Mouse (Mus musculus): ENCODE measurements around the gene Coro1b.
"Not testable (repeated sequence)": the region's sequence is repeated elsewhere in the genome, so short reads cannot be mapped to it uniquely, and the experiment has no call there.

The Coro1b gene

DNA sequence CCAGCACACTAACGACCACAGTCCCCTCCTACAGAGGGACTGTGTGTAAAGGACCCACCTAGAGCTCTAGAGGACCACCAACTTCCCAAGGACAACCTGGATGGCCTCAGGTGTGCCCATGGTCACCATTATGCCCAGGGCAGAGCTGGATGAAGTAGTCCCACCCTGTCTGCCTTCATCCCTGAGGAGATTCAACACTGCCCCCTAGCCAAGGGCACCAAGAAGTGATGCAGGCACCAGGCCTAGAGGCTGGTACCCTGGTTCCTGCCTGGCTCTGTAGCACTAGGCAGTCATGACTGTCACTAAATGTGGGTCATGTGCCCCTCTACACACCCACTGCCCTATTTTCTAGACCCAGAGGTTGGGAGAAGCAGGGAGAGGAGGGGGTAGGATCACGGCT lies 16.7 kb upstream of the Coro1b start:
- no peak for TF ChIP-seq POU5F1 (IDR thresholded peaks at IDR 0.05; ENCODE audit: borderline replicate concordance, low read length)
- no peak for TF ChIP-seq CTCF (conservative IDR thresholded peaks at IDR 0.05; ENCODE audit: low read length)
- no peak for TF ChIP-seq NANOG (IDR thresholded peaks at IDR 0.05; ENCODE audit: borderline replicate concordance, low read length)
- H3K9me3 ChIP-seq (ENCODE audit: low read length): no peaks in the 10 kb centered on the region
- peaks cover 60% of the 10 kb centered on the region for H3K36me3 ChIP-seq (ENCODE audit: insufficient read depth, low read length)
- no peaks in the 10 kb centered on the region for H3K27me3 ChIP-seq (ENCODE audit: insufficient read depth, low read length)
- H3K4me3 ChIP-seq (replicated peaks; ENCODE audit: low read length): no peak overlapping the region
- H3K4me1 ChIP-seq (replicated peaks; ENCODE audit: low read depth, low read length): peaks cover 81% of the 10 kb centered on the region

DNA sequence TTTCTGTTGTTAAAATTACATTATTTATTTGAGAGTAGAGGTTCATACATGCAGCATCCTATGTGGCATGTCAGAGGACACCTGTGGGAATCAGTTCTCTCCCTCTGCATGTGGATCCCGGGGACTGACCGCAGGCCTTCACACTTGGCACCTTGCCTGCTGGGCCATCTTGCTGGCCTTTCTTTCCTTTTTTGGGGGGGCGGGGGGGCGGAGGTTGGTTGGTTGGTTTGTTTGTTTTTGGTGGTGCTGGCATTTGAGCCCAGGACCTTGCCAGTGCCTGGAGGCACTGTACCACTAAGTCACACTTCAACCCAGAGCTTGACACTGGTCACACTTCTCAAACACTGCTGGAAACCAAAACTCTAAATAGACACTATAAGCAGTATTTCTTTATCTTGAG lies 14.1 kb upstream of the Coro1b start:
- TF ChIP-seq NANOG (IDR thresholded peaks at IDR 0.05; ENCODE audit: borderline replicate concordance, low read length) (no peak), CTCF (conservative IDR thresholded peaks at IDR 0.05; ENCODE audit: low read length) (no peak), POU5F1 (IDR thresholded peaks at IDR 0.05; ENCODE audit: borderline replicate concordance, low read length) (no peak)
- H3K9me3 ChIP-seq (ENCODE audit: low read length): no peaks in the 10 kb centered on the region
- peaks cover 95% of the 10 kb centered on the region for H3K4me1 ChIP-seq (replicated peaks; ENCODE audit: low read depth, low read length)
- no peaks in the 10 kb centered on the region for H3K27me3 ChIP-seq (ENCODE audit: insufficient read depth, low read length)
- no peak overlapping the region for H3K4me3 ChIP-seq (replicated peaks; ENCODE audit: low read length)
- peaks cover 37% of the 10 kb centered on the region for H3K36me3 ChIP-seq (ENCODE audit: insufficient read depth, low read length)

DNA sequence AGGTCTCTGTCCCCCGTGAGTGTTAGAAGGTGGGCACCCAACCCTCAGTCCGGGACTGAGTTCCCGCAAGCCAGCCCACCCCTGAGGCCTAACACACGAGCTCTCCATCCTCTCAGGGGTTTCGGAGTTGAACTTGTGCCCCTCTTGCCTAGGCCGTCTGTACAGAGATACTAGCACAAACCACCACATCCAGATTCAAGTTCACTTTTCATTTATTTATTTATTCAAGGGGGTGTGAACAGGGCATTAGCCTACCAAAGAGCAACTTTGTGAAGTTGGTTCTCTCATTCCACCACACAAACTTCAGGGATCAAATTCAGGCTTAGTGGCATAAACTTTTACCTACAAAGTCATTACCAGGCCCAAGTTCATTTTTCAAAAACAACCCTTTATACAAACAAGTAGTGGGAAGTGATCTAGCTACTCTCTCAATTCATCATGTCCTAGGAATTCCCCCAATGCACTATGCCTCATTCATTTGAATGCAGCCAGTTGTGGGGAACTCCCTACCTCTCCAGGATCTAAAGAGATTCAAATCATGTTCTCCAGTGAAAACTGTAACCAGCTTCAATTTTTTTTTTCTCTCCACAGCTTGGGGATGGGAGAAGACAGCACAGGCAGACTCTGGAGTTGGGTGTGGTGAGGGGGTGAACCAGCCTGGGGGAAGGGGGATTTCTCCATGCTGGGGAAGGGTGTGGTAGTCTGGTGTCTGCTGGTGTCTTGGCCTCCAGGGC lies 13.0 kb upstream of the Coro1b start:
- H3K27me3 ChIP-seq (ENCODE audit: insufficient read depth, low read length); H3K9me3 ChIP-seq (ENCODE audit: low read length): not testable (repeated sequence)
- Histone ChIP-seq H3K4me3 (replicated peaks; ENCODE audit: low read length) (0 out of 2 replicates have a peak overlapping the region, but pooled peaks have one; percentile 21), H3K4me1 (replicated peaks; ENCODE audit: low read depth, low read length) (peaks cover 95% of the 10 kb centered on the region), H3K36me3 (ENCODE audit: insufficient read depth, low read length) (peaks cover 27% of the 10 kb centered on the region)

DNA sequence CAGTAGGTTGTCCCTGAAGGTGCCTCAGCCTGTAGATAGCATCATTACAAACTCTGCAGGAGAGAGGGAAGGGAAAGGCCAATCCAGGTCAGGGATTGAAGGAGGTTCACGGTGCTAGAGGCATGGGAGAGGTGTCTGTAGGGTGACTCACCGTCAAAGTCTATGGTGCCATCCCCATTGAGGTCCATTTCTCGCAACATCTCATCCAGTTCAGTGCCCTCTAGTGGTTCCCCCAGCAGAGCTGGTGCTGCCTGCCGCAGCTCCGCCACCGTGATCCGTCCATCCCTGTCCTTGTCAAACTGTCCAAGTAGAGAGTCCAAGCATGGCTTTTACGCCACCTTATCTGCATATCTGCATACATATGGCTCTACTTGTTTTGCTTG lies 12.5 kb upstream of the Coro1b start:
- not testable (repeated sequence) for H3K27me3 ChIP-seq (ENCODE audit: insufficient read depth, low read length); H3K4me3 ChIP-seq (replicated peaks; ENCODE audit: low read length); H3K9me3 ChIP-seq (ENCODE audit: low read length)
- Histone ChIP-seq H3K4me1 (replicated peaks; ENCODE audit: low read depth, low read length) (peaks cover 95% of the 10 kb centered on the region), H3K36me3 (ENCODE audit: insufficient read depth, low read length) (peaks cover 26% of the 10 kb centered on the region)
- TF ChIP-seq CTCF (conservative IDR thresholded peaks at IDR 0.05; ENCODE audit: low read length): peak; percentile 40

DNA sequence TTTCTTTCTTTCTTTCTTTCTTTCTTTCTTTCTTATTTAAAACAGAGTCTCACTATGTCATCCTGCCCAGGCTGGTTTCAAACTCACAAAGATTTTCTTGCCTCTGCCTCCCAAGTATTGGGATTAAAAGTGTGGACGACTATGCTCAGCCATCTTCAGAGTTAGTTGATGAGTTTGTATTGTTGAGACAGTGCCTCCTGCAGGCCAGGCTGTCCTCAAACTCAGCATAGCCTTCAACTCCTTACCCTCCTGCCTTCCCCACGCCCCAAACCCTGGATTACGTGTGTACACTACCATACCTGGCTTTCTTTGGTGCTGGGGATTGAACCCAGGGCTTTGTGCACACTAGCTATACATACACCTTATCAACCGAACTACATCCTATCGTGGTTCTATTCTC lies 12.0 kb upstream of the Coro1b start:
- Histone ChIP-seq H3K4me1 (replicated peaks; ENCODE audit: low read depth, low read length) (peaks cover 95% of the 10 kb centered on the region), H3K9me3 (ENCODE audit: low read length) (no peaks in the 10 kb centered on the region), H3K4me3 (replicated peaks; ENCODE audit: low read length) (no peak overlapping the region; the same call in 1 of the 2 replicates), H3K36me3 (ENCODE audit: insufficient read depth, low read length) (peaks cover 21% of the 10 kb centered on the region), H3K27me3 (ENCODE audit: insufficient read depth, low read length) (peaks cover 6% of the 10 kb centered on the region; the same call in 1 of the 2 replicates)
- TF ChIP-seq CTCF (conservative IDR thresholded peaks at IDR 0.05; ENCODE audit: low read length): peak; percentile 24
- no peak for TF ChIP-seq NANOG (IDR thresholded peaks at IDR 0.05; ENCODE audit: borderline replicate concordance, low read length)
- TF ChIP-seq POU5F1 (IDR thresholded peaks at IDR 0.05; ENCODE audit: borderline replicate concordance, low read length): no peak

DNA sequence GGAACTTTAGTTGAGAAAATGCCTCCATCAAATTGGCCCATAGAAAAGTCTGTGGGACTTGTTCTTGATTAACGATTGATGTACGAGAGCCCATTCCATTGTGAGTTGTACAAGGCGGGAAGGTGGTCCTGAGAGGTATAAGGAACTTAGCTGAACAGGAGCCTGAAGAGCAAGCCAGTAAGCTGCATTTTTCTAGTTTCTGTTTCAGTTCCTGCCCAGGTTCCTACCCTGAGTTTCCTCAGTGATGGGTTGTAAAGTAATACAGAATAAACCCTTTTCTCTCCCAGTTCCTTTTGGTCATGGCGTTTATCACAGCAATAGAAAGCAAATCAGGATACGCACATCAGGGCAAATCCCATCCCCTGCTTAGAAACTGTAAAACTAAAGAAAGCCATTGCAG lies 10.5 kb upstream of the Coro1b start:
- H3K4me3 ChIP-seq (replicated peaks; ENCODE audit: low read length): no peak overlapping the region
- H3K27me3 ChIP-seq (ENCODE audit: insufficient read depth, low read length): peaks cover 6% of the 10 kb centered on the region
- peaks cover 85% of the 10 kb centered on the region for H3K4me1 ChIP-seq (replicated peaks; ENCODE audit: low read depth, low read length)
- H3K9me3 ChIP-seq (ENCODE audit: low read length): no peaks in the 10 kb centered on the region
- no peak for TF ChIP-seq POU5F1 (IDR thresholded peaks at IDR 0.05; ENCODE audit: borderline replicate concordance, low read length)
- TF ChIP-seq NANOG (IDR thresholded peaks at IDR 0.05; ENCODE audit: borderline replicate concordance, low read length): no peak
- TF ChIP-seq CTCF (conservative IDR thresholded peaks at IDR 0.05; ENCODE audit: low read length): no peak
- peaks cover 6% of the 10 kb centered on the region for H3K36me3 ChIP-seq (ENCODE audit: insufficient read depth, low read length)

DNA sequence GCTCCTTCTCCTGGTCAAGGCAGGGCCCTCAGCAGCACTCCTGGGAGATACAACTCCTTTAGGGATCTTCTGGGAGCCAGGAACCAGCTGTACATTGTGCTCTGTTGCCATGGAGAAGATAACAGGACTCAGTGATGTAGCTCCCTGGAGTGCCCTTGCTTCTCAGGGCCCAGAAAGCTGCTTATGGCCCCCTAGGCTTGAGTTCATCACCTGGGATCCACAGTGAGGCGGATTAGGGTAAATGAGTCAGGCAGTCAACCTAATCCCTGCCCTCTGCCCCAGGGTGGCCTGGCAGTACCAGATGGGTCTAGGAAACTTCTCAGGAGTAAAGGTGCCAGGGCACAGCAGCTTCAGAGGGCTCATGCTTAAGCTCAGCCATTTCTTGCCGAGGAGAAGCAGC lies 9.0 kb upstream of the Coro1b start, which contains the start of gene Gpr152:
Gene Gpr152 (plus strand): TSS at position 342 of the 400 bp plus-strand sequence.
- Histone ChIP-seq H3K9me3 (ENCODE audit: low read length) (no peaks in the 10 kb centered on the region), H3K4me1 (replicated peaks; ENCODE audit: low read depth, low read length) (peaks cover 73% of the 10 kb centered on the region), H3K4me3 (replicated peaks; ENCODE audit: low read length) (peak within 1 kb of the TSS; percentile 7; the same call in 1 of the 2 replicates), H3K36me3 (ENCODE audit: insufficient read depth, low read length) (no peaks in the 10 kb centered on the region), H3K27me3 (ENCODE audit: insufficient read depth, low read length) (peaks cover 19% of the 10 kb centered on the region)
- no peak for TF ChIP-seq POU5F1 (IDR thresholded peaks at IDR 0.05; ENCODE audit: borderline replicate concordance, low read length)
- no peak for TF ChIP-seq NANOG (IDR thresholded peaks at IDR 0.05; ENCODE audit: borderline replicate concordance, low read length)
- TF ChIP-seq CTCF (conservative IDR thresholded peaks at IDR 0.05; ENCODE audit: low read length): no peak

DNA sequence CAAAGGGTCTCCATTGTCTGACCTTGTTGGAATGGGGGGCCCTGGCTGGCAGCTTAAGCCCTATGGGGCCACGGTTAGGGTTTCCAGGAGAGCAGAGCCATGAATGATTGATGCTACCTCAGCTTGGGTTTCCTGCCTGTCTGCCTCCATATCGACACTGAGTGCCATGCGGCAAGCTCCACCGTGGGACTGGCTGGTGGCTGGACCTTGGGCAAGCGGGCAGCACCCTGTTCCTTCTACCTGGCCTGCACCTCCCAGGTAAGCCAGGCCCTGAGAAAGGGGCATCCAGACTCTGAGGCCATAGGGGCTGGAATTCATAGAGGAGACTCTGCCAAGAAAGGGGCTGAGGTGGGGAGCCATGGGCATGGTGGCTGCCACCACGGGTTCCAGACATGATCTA lies 8.3 kb upstream of the Coro1b start:
- TF ChIP-seq NANOG (IDR thresholded peaks at IDR 0.05; ENCODE audit: borderline replicate concordance, low read length): no peak
- TF ChIP-seq POU5F1 (IDR thresholded peaks at IDR 0.05; ENCODE audit: borderline replicate concordance, low read length): no peak
- no peak for TF ChIP-seq CTCF (conservative IDR thresholded peaks at IDR 0.05; ENCODE audit: low read length)
- no peaks in the 10 kb centered on the region for H3K9me3 ChIP-seq (ENCODE audit: low read length)
- H3K36me3 ChIP-seq (ENCODE audit: insufficient read depth, low read length): no peaks in the 10 kb centered on the region
- peaks cover 19% of the 10 kb centered on the region for H3K27me3 ChIP-seq (ENCODE audit: insufficient read depth, low read length)
- peaks cover 73% of the 10 kb centered on the region for H3K4me1 ChIP-seq (replicated peaks; ENCODE audit: low read depth, low read length)
- H3K4me3 ChIP-seq (replicated peaks; ENCODE audit: low read length): no peak overlapping the region

Data from E14TG2a.4 (cell line).